Mouse (Mus musculus): Measurements from ENCODE around the gene Vti1a.

Vti1a gene

GRCm38 (mm10) chr19:55562487-55563147 is 246.5 kb downstream of the Vti1a start:
- no peak for DNase-seq (ENCODE audit: low spot score in 2 of 2)

GRCm38 (mm10) chr19:55563148-55563651 is 247.1 kb downstream of the Vti1a start:
- DNase-seq (ENCODE audit: low spot score in 2 of 2): no peak

GRCm38 (mm10) chr19:55564104-55564938 is 248.2 kb downstream of the Vti1a start:
- DNase-seq (ENCODE audit: low spot score in 2 of 2): no peak

GRCm38 (mm10) chr19:55565111-55565510 is 249.0 kb downstream of the Vti1a start:
- no peak for DNase-seq (ENCODE audit: low spot score in 2 of 2)

GRCm38 (mm10) chr19:55565523-55566369 is 249.7 kb downstream of the Vti1a start:
- DNase-seq (ENCODE audit: low spot score in 2 of 2): no peak

DNA sequence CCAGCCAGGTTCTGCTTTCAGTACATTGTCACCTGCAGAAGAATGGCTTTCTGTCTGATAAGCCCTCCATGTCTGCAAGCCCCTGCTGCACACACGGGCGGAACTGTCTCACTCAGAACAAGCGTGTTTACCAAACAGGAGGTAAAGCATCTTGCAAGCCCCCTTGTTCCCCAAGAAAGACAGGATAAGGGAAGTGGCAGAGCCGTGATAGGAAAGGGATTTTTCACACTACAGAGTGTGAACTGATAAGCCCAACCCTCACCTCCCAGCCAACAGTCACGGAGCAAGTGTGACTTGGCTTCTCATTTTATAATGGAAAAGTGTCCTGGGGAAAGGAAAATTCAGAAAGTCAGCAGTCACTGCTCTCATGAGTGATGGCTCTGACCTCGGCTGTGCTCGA is 253.0 kb downstream of the Vti1a start:
- no peak for DNase-seq (ENCODE audit: low spot score in 2 of 2)

DNA sequence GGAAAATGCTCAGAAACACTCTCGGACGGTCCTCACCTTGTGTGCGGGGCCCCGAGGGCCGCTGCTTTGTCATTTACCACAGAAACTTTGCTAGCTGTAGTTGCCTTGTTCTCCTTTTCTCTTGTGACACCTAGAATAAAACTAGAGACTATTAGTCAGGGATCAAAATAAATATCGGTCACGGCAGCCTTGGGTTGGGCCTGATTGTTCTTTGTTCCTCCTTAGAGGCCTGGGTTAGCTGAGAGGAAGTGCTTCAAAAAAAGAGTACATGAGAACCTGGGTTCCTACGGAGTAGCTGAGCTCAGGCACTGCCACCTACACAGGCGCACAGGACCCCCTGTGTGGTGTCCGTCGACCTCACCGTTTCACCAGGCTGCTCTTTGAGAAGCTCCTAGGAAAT is 253.8 kb downstream of the Vti1a start:
- DNase-seq (ENCODE audit: low spot score in 2 of 2): no peak

- DNase-seq (ENCODE audit: low spot score in 2 of 2): no peak
Measured at GRCm38 (mm10) chr19:55570520-55571296, 254.6 kb downstream of the Vti1a start.

- no peak for DNase-seq (ENCODE audit: low spot score in 2 of 2)
Measured at GRCm38 (mm10) chr19:55571486-55571885, 255.4 kb downstream of the Vti1a start.

DNA sequence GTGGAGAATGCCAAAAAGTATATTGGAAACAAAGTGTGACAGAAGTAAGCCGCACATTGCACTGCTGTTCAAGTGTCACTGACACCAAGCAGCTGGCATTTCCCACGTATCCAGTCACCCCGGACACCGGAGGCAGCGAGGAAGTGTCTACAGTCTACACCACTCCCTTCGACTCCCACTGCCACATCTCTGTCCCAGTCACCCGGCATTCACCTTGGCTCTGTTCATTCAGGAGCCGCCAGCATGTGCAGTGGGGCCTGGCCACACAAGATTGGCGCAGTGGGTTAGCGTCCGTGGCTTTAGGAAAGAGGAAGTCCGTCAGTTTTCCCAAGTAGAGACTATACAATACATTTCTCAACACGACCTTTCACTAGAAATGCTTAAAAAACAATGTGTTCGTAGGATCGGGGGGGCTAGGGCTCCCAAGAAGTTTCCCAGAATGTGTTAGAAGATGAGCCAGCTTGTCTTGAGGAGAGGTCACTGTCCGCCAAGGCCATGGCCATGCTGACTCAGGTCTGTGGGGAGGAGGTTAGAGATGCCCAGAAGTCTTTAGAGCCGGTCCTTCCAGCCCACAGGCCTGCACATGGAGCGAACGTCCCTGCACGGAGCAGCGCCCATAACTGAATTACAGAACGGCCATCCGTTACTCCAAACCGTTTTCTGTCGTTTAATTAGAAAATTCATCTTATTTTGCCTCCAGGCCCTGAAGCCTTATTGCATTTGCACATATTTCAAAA is 261.4 kb downstream of the Vti1a start:
- DNase-seq (ENCODE audit: low spot score in 2 of 2): no peak

DNA sequence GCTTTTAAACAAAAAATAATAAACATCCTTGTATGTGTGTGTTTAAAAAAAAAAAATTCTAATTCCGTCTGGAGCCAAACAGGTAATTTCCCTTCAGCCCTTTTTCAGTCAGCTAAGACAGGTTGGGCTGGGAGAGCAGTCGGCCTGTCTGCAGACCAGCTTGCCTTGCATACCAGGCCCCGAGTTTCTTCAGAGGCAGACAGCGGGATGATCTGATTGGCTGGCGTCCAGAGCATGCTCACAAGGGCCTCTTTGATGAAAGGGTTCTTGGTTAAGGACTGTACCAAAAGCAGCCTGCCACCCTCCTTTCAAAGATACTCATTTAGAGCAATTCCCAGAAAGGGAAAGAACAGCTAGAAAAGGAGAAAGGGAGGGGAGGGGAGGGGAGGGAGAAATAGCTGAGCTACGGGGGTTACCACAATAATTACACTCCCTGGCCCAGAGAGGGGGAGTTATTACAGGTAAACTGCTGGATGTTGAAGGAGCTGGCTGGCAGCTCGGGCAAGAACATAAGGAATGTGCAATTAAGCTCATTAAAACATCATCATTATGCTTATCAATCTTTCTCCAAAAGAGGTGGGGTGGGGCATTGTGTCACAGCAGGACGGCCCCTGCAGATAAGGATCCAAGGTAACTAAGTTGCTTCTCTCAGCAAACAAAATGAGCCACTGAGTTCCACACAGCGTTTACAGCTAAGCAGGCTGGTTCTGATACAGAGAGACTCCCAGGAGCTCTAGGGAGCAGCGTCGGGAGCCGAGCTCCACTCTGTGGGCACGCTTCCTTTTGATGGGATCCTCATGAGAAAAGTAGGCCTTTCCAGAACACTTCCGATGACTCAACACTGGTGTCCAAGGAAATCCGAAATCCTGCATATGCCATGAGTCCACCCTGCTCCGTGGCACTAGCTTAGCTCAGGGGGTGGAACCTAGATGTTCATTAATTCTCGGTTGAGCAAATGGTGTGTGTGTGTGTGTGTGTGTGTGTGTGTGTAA is 262.3 kb downstream of the Vti1a start:
- DNase-seq (ENCODE audit: low spot score in 2 of 2): peak; percentile 47 to 51

GRCm38 (mm10) chr19:55579310-55579709 is 263.2 kb downstream of the Vti1a start:
- no peak for DNase-seq (ENCODE audit: low spot score in 2 of 2)

DNA sequence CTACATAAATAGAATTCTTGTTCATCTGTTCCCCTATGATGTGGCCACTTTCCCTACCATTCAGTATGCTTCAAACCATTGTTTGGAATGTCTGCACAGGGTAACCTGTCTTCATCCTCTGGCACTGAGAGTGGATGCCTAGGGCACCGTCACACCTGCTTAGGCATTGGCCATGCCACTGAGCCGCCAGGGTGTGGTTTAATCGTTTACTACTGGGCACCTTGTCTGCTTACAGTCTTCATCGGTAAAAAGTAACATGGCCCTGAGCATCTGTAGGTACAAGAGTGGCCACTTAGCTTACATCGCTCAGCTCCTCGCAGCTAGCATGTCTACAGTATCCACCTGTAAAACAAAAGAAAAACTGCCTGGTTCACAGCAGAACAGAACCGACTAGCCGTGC is 264.1 kb downstream of the Vti1a start:
- DNase-seq (ENCODE audit: low spot score in 2 of 2): no peak

DNA sequence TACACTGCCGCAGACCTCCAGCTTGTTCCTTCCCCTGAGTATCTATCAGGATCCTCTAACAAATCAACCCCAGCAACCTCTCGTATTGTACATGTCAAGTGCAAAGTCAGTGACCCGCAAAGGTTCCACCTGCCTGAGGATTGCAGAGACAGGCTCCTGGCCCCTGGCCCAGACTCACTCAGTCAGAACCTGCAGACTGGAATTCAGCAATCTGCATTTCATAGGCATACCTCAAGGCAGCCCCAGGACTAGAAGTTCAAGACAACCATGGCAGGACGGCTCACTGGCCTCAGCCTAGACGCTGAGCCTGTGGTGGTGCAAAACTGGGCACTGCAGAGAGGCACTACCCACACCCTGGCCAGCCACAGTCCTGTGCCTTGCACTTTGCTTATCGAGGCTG is 264.6 kb downstream of the Vti1a start:
- DNase-seq (ENCODE audit: low spot score in 2 of 2): no peak

DNA sequence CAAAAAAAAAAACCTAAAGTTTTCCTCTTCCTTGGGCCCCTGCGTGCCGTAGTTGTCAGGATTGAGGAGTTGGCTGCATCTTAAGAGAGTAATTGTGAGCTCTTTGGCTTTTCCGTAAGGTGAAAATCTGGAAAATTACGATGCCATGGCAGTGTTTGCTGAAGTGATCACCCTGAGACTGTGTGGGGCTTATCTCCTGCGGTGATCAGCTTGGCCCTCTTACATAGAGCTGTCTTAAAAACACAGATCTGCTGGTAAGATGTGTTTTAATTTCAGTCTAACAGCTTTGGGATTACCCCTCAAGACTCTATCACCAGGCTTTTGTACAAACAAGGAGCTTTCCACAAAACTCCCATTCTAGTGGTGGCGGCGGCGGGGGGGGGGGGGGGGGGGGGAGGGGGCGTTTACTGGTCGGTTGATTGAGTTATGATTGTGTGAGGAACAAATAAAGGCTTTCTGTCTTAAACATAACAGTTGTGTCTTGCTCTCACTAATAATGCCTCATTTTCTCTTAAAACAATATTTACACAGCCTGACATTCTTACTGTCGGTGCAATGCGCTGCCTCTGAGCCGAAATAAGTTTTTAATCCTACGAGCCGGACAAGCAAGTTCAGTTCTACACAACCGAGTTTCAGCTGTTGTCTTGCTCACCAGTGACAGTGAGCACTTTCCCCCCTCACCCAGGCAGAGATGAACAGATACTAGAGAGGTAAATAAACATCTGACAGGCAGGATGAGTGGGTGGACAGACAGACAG is 267.0 kb downstream of the Vti1a start:
- no peak for DNase-seq (ENCODE audit: low spot score in 2 of 2)

DNA sequence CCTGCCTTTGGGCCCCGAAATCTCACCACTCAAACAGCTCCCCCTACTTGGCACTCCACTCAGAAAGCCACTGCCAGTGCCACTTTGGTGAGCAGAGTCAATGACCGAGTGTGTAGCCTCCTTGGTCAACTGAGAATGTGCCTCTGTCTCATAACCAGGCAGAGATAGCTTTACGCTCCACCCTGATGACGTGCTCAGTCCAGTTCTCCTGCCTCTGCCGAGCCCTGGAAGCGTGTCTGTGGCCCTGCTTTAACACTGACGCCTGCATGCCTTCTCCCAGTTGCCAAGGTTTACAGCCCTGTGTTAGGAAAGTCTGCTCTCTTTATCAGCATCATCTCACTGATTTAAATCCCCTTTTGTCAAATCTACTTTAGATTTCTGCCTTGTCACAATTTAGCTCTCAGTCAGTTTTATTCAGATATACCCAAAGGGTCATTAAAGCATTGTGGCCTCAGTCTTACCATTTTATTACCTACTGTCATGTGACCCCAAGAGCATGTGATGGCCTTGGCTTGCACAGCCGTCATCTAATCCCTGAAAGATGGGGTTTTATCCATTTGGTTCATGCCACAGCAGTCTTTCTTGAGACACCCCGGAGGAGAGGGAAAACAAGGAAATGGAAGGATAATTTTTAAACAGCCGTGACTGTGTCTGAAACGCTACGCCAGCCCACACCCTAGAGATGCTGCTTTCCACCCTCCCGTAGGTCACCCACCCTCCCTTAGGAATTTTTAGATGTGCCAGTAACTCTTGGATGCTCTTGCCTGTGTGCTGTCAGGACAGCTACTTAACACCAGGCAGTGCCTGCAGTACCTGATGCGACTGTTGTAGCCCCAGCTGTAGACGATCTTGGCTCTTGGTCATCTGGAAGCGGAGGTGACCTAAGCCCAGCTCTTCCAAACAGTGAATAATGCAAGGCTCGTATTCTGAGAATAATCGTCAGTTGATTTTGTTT is 269.5 kb downstream of the Vti1a start:
- no peak for DNase-seq (ENCODE audit: low spot score in 2 of 2)

GRCm38 (mm10) chr19:55587638-55588421 is 271.7 kb downstream of the Vti1a start:
- no peak for DNase-seq (ENCODE audit: low spot score in 2 of 2)
